Mouse (Mus musculus) stomach, embryonic 14.5 days (tissue): ENCODE results near the gene Glrb. TPM values are rescaled to one million over a fixed set of nuclear protein-coding genes. Genes with fewer than 3 reads are reported as not detected.

Experiments
- ATAC-seq: fragments of 200-750 bp; cut with Nextera tagmentation; 2 replicates; pipeline ENCODE4 v1.8.0; 2017; ENCODE audit warnings: low read depth, moderate TSS enrichment; ENCODE audit not compliant: insufficient number of reproducible peaks, insufficient read depth, low FRiP score
- H3K27ac ChIP-seq: fragments of 300-500 bp; sonication (generic); 2 replicates; pipeline ENCODE4 v1.5.1; 2014; ENCODE audit warnings: mild to moderate bottlenecking, low read length, moderate library complexity, mixed read lengths
- H3K27me3 ChIP-seq: fragments of 300-500 bp; sonication (generic); 2 replicates; pipeline ENCODE4 v1.6.1; 2014; ENCODE audit warnings: low read length, control low read depth, mixed read lengths; ENCODE audit not compliant: control insufficient read depth, insufficient read depth
- H3K36me3 ChIP-seq: fragments of 300-500 bp; sonication (generic); 2 replicates; pipeline ENCODE4 v1.6.1; 2014; ENCODE audit warnings: mild to moderate bottlenecking, control low read depth, low read length, moderate library complexity, mixed read lengths; ENCODE audit not compliant: control insufficient read depth, insufficient read depth
- H3K4me1 ChIP-seq: fragments of 300-500 bp; sonication (generic); 2 replicates; pipeline ENCODE4 v1.6.1; 2014; ENCODE audit warnings: low read length, control low read depth, mixed read lengths; ENCODE audit not compliant: control insufficient read depth, insufficient read depth
- H3K4me2 ChIP-seq: fragments of 300-500 bp; sonication (generic); replicated peaks from 2 replicates; pipeline ENCODE4 v1.6.1; 2014; ENCODE audit warnings: low read depth, low read length, control low read depth
- H3K4me3 ChIP-seq: fragments of 300-500 bp; sonication (generic); 2 replicates; pipeline ENCODE4 v1.5.1; 2014; ENCODE audit warnings: low read depth, low read length, control low read depth
- H3K9ac ChIP-seq: fragments of 300-500 bp; sonication (generic); replicated peaks from 2 replicates; pipeline ENCODE4 v1.6.1; 2014; ENCODE audit warnings: low read depth, mild to moderate bottlenecking, control low read depth, low read length, moderate library complexity, mixed read lengths
- H3K9me3 ChIP-seq: fragments of 300-500 bp; sonication (generic); 2 replicates; pipeline ENCODE4 v1.6.1; 2016; ENCODE audit warnings: low read depth, low read length, control low read depth; ENCODE audit not compliant: control insufficient read depth
- WGBS: fragments of 180-500 bp; shearing (Covaris S2); extraction: QIAGEN DNeasy Blood & Tissue Kit; methylation state at CpG from one replicate; pipeline ENCODE4 v1.1.7; 2014; 5-methylcytosine and 5-hydroxymethylcytosine counted together
- polyA plus RNA-seq: library from polyadenylated mRNA; unstranded; fragments of >200 nt; fragmentation: Nextera tagmentation; extraction: Ambion mirVana; gene quantifications from 2 replicates; pipeline ENCODE4 v1.2.1, GENCODE M21; 2014

Gene Glrb
- polyA plus RNA-seq, 1 experiment from 2014 or later = 3.0 TPM

- no peaks in the 10 kb centered on the region for H3K27me3 ChIP-seq
- no peak overlapping the region for H3K9ac ChIP-seq
- WGBS = 79% methylated on average over 3 of the region's 3 CpGs
- no peak overlapping the region for H3K4me3 ChIP-seq
- H3K9me3 ChIP-seq = no peaks in the 10 kb centered on the region
- H3K27ac ChIP-seq = no peak overlapping the region
- no peak overlapping the region for H3K4me2 ChIP-seq
- H3K36me3 ChIP-seq = no peaks in the 10 kb centered on the region
- no peaks in the 10 kb centered on the region for H3K4me1 ChIP-seq
- ATAC-seq = no peak
These were observed 60.5 kb downstream of the Glrb start for GRCm38 (mm10) chr3:80852912-80853507.

DNA sequence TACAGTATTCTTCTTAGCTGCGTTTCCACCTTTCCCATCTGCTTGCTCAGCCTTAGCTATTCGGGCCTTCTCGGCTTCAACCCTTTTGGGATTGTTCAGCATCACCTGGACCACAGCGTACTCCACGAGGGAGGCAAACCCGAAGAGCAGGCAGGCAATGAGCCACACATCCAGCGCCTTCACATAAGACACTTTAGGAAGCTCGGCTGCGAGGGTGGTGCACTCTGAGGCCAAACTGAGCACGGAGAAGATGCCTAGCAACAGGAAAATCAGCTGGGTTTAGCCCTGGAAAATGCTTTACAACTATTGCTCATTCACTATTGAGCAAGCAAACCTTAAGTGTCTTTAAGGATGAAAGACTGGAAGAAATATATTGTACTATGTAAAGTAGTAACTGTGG, 62.5 kb downstream of the Glrb start:
- WGBS = 89% methylated on average over 10 of the region's 10 CpGs
- Histone ChIP-seq H3K9me3 (no peaks in the 10 kb centered on the region), H3K27me3 (no peaks in the 10 kb centered on the region), H3K4me2 (no peak overlapping the region), H3K9ac (no peak overlapping the region), H3K36me3 (no peaks in the 10 kb centered on the region), H3K4me3 (no peak overlapping the region), H3K27ac (no peak overlapping the region), H3K4me1 (no peaks in the 10 kb centered on the region)
- ATAC-seq = no peak

GRCm38 (mm10) chr3:80845634-80846033, 67.8 kb downstream of the Glrb start:
- WGBS = 81% methylated on average over 2 of the region's 2 CpGs
- ATAC-seq = no peak

GRCm38 (mm10) chr3:80839845-80840244, 73.6 kb downstream of the Glrb start:
- ATAC-seq = no peak
- Histone ChIP-seq H3K9me3 (no peaks in the 10 kb centered on the region), H3K9ac (no peak overlapping the region), H3K4me3 (no peak overlapping the region), H3K27me3 (no peaks in the 10 kb centered on the region), H3K4me1 (no peaks in the 10 kb centered on the region), H3K36me3 (no peaks in the 10 kb centered on the region), H3K27ac (no peak overlapping the region), H3K4me2 (no peak overlapping the region)
- WGBS = 77% methylated on average over 5 of the region's 5 CpGs

More at GRCm38 (mm10) chr3:80845634-80846033, 67.8 kb downstream of the Glrb start:
- Histone ChIP-seq H3K36me3 (no peaks in the 10 kb centered on the region), H3K4me1 (no peaks in the 10 kb centered on the region), H3K27me3 (no peaks in the 10 kb centered on the region), H3K4me2 (no peak overlapping the region), H3K27ac (no peak overlapping the region), H3K9ac (no peak overlapping the region), H3K4me3 (no peak overlapping the region), H3K9me3 (no peaks in the 10 kb centered on the region)

DNA sequence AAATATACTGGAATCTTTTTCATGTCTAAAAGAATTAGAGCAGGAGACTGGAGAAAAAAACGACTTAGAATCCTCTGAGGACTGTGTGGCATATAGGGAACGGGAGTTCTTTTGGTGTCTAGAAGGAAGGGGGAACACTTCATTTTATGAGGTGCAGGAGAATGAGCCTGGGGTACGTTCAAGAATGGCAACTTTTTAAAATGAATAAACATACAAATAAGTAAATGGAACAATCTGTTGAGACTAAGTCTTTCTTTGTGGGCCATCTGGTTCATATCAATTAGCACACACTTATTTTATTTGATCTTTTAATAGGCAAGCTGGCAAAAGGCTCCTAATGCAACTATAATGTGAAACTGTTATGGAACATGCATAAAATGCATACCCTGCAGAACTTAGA, 75.9 kb downstream of the Glrb start:
- no peak overlapping the region for H3K27ac ChIP-seq
- ATAC-seq = no peak
- H3K27me3 ChIP-seq = no peaks in the 10 kb centered on the region
- 50% methylated on average over 3 of the region's 3 CpGs for WGBS
- no peaks in the 10 kb centered on the region for H3K4me1 ChIP-seq
- no peak overlapping the region for H3K4me2 ChIP-seq
- H3K9me3 ChIP-seq = no peaks in the 10 kb centered on the region
- no peak overlapping the region for H3K9ac ChIP-seq
- H3K4me3 ChIP-seq = no peak overlapping the region
- no peaks in the 10 kb centered on the region for H3K36me3 ChIP-seq

DNA sequence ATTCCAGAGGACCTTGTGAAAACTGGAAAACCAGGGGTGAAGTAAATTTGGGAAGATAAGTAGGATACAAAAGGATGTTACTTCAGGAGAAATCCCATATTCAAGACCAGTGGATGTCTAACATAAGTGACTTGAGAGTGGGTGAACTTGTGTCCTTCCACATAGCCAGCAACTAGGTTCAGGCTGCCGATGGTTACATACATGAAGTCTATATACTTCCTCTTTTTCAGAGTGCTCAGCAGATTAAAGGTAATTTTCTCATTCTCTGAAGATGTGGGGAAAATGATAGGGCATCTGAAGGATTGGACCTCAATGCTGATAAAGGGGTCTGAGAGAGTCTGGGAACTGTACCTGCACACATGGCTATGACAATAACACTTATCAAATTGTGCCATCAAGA, 89.5 kb downstream of the Glrb start:
- 84% methylated on average over 1 of the region's 1 CpGs for WGBS
- Histone ChIP-seq H3K9me3 (no peaks in the 10 kb centered on the region), H3K9ac (no peak overlapping the region), H3K4me3 (no peak overlapping the region), H3K4me1 (no peaks in the 10 kb centered on the region), H3K27me3 (no peaks in the 10 kb centered on the region), H3K27ac (no peak overlapping the region), H3K4me2 (no peak overlapping the region), H3K36me3 (no peaks in the 10 kb centered on the region)
- ATAC-seq = no peak

GRCm38 (mm10) chr3:80818619-80819018, 94.8 kb downstream of the Glrb start:
- no peak overlapping the region for H3K4me2 ChIP-seq
- no peaks in the 10 kb centered on the region for H3K36me3 ChIP-seq
- 90% methylated on average over 1 of the region's 1 CpGs for WGBS
- H3K27me3 ChIP-seq = no peaks in the 10 kb centered on the region
- no peak for ATAC-seq
- H3K27ac ChIP-seq = no peak overlapping the region
- H3K9me3 ChIP-seq = no peaks in the 10 kb centered on the region
- H3K9ac ChIP-seq = no peak overlapping the region
- no peaks in the 10 kb centered on the region for H3K4me1 ChIP-seq
- H3K4me3 ChIP-seq = no peak overlapping the region

DNA sequence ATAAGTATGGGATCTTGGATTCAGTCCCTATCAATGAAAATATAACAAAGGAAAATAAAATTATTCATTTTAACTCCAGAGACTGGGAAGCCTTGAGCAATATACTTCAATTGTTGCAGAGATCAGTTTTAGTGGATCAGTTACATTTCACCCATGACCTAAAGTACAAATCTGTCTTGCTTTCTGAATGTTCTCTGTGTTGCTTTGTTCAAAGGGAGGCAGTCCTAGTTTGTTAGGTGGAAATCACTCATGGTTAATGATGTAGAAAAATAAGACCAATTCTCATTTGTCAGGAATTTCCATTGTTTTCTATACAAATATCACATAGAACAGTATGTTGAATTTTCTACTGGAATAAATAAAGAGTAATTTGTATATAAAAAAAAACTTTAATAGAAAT, 99.7 kb downstream of the Glrb start:
- no peak overlapping the region for H3K4me2 ChIP-seq
- H3K27ac ChIP-seq = no peak overlapping the region
- H3K36me3 ChIP-seq = no peaks in the 10 kb centered on the region
- no peak overlapping the region for H3K9ac ChIP-seq
- H3K4me3 ChIP-seq = no peak overlapping the region
- H3K4me1 ChIP-seq = no peaks in the 10 kb centered on the region
- H3K9me3 ChIP-seq = no peaks in the 10 kb centered on the region
- no peak for ATAC-seq
- no peaks in the 10 kb centered on the region for H3K27me3 ChIP-seq

GRCm38 (mm10) chr3:80812237-80812636, 101.2 kb downstream of the Glrb start:
- no peak for ATAC-seq
- no peaks in the 10 kb centered on the region for H3K27me3 ChIP-seq
- WGBS = 75% methylated on average over 3 of the region's 3 CpGs

More at GRCm38 (mm10) chr3:80812237-80812636, 101.2 kb downstream of the Glrb start:
- Histone ChIP-seq H3K4me1 (no peaks in the 10 kb centered on the region), H3K4me2 (no peak overlapping the region), H3K27ac (no peak overlapping the region), H3K36me3 (no peaks in the 10 kb centered on the region), H3K9ac (no peak overlapping the region), H3K4me3 (no peak overlapping the region), H3K9me3 (no peaks in the 10 kb centered on the region)
